Mouse (Mus musculus) brain, embryonic 14.5 days (tissue): ENCODE measurements around the gene Grip1. TPM values are rescaled to one million over a fixed set of nuclear protein-coding genes. Genes with fewer than 3 reads are reported as not detected.

ENCODE experiments used
- DNase-seq: peaks from one replicate; pipeline ENCODE4 v3.0.0-alpha.2; 2011; ENCODE audit warnings: low read depth
- CTCF ChIP-seq: fragments of 200-500 bp; IDR thresholded peaks from 2 replicates; pipeline ENCODE4 v1.5.1; 2012; ENCODE audit warnings: inconsistent platforms, mild to moderate bottlenecking, moderate library complexity, borderline replicate concordance; ENCODE audit not compliant: insufficient read depth, insufficient read length; ENCODE audit errors: extremely low read depth
- POLR2A ChIP-seq: fragments of 200-500 bp; IDR thresholded peaks from 2 replicates; pipeline ENCODE4 v1.6.1; 2012; ENCODE audit warnings: mild to moderate bottlenecking, inconsistent platforms, borderline replicate concordance; ENCODE audit not compliant: poor library complexity, insufficient read depth, insufficient read length, severe bottlenecking; ENCODE audit errors: extremely low read depth
- polyA plus RNA-seq: library from polyadenylated mRNA; depleted of rRNA; stranded (reverse); fragments of >200 nt; gene quantifications from 2 replicates; pipeline ENCODE4 v1.2.3, GENCODE M21; 2012

Gene Grip1
- polyA plus RNA-seq, 1 experiment, result 20.2 TPM

- DNase-seq, result peak; percentile 59
- TF ChIP-seq CTCF (no peak), POLR2A (no peak)
Measured at GRCm38 (mm10) chr10:119706983-119707382, 253.4 kb downstream of the Grip1 start.

GRCm38 (mm10) chr10:119721887-119722286 is 268.3 kb downstream of the Grip1 start:
- no peak for DNase-seq
- TF ChIP-seq POLR2A, result no peak
- no peak for TF ChIP-seq CTCF

- DNase-seq, result no peak
- TF ChIP-seq POLR2A (no peak), CTCF (no peak)
Measured at GRCm38 (mm10) chr10:119722471-119722870, 268.8 kb downstream of the Grip1 start.

- TF ChIP-seq POLR2A (no peak), CTCF (no peak)
- peak; percentile 29 for DNase-seq
Measured at GRCm38 (mm10) chr10:119723671-119724070, 270.0 kb downstream of the Grip1 start.

- TF ChIP-seq CTCF, result no peak
- no peak for TF ChIP-seq POLR2A
Measured at GRCm38 (mm10) chr10:119725363-119725762, 271.7 kb downstream of the Grip1 start.

GRCm38 (mm10) chr10:119725966-119726365 is 272.3 kb downstream of the Grip1 start:
- DNase-seq, result no peak

More at GRCm38 (mm10) chr10:119725363-119725762, 271.7 kb downstream of the Grip1 start:
- no peak for DNase-seq

GRCm38 (mm10) chr10:119726921-119727320 is 273.3 kb downstream of the Grip1 start:
- no peak for DNase-seq
- TF ChIP-seq POLR2A, result no peak
- TF ChIP-seq CTCF, result no peak

More at GRCm38 (mm10) chr10:119725966-119726365, 272.3 kb downstream of the Grip1 start:
- TF ChIP-seq CTCF (no peak), POLR2A (no peak)

GRCm38 (mm10) chr10:119730206-119730605 is 276.6 kb downstream of the Grip1 start:
- no peak for DNase-seq
- TF ChIP-seq CTCF, result no peak
- TF ChIP-seq POLR2A, result no peak

- TF ChIP-seq CTCF (no peak), POLR2A (no peak)
- peak; percentile 66 for DNase-seq
Measured at GRCm38 (mm10) chr10:119735011-119735992, 281.7 kb downstream of the Grip1 start.

GRCm38 (mm10) chr10:119739466-119739865 is 285.8 kb downstream of the Grip1 start:
- DNase-seq, result no peak
- TF ChIP-seq CTCF (no peak), POLR2A (no peak)

- peak; percentile 33 for DNase-seq
- TF ChIP-seq CTCF, result no peak
- TF ChIP-seq POLR2A, result no peak
Measured at GRCm38 (mm10) chr10:119742722-119743121, 289.1 kb downstream of the Grip1 start.
